Mouse (Mus musculus) layer of hippocampus, postnatal 14 days (tissue): ENCODE measurements around the gene Ccdc38. TPM values are rescaled to one million over a fixed set of nuclear protein-coding genes. Genes with fewer than 3 reads are reported as not detected.
"Not testable (repeated sequence)": the region's sequence is repeated elsewhere in the genome, so short reads cannot be mapped to it uniquely, and the experiment has no call there.

Experiments used
- DNase-seq, 2 experiments: peaks; one replicate each; pipeline ENCODE4 v3.0.0; 2021 to 2022; ENCODE audit warnings: low spot score in 2 of 2, mixed read lengths in 1 of 2
- total RNA-seq, 2 experiments: library from RNA; stranded (reverse); gene quantifications; 2 replicates each; pipeline ENCODE4 v1.2.3; 2021

Ccdc38 gene
- total RNA-seq, 2 experiments from 2014 or later: not detected

GRCm38 (mm10) chr10:93548991-93549390 lies 8.6 kb downstream of the Ccdc38 start:
- DNase-seq: peak; percentile 55 to 77

- DNase-seq: no peak
Observed at GRCm38 (mm10) chr10:93549821-93550220, 9.4 kb downstream of the Ccdc38 start.

- no peak for DNase-seq
Observed at GRCm38 (mm10) chr10:93552596-93552995, 12.2 kb downstream of the Ccdc38 start.

- DNase-seq: not testable (repeated sequence)
Observed at GRCm38 (mm10) chr10:93557971-93558370, 17.5 kb downstream of the Ccdc38 start.

GRCm38 (mm10) chr10:93559786-93560185 lies 19.4 kb downstream of the Ccdc38 start:
- no peak for DNase-seq

- no peak for DNase-seq
Observed at GRCm38 (mm10) chr10:93564518-93565090, 24.2 kb downstream of the Ccdc38 start.

GRCm38 (mm10) chr10:93567066-93567465 lies 26.6 kb downstream of the Ccdc38 start:
- DNase-seq: no peak

- DNase-seq: no peak
Observed at GRCm38 (mm10) chr10:93567841-93568566, 27.6 kb downstream of the Ccdc38 start.

- no peak for DNase-seq
Observed at GRCm38 (mm10) chr10:93568671-93569070, 28.2 kb downstream of the Ccdc38 start.

- DNase-seq: no peak
Observed at GRCm38 (mm10) chr10:93572209-93572608, 31.8 kb downstream of the Ccdc38 start.

- no peak for DNase-seq
Observed at GRCm38 (mm10) chr10:93574966-93575365, 34.5 kb downstream of the Ccdc38 start.

GRCm38 (mm10) chr10:93575960-93576359 lies 35.5 kb downstream of the Ccdc38 start:
- no peak for DNase-seq

GRCm38 (mm10) chr10:93577271-93577886 lies 36.9 kb downstream of the Ccdc38 start:
- peak; percentile 61 to 78 for DNase-seq

- no peak for DNase-seq
Observed at GRCm38 (mm10) chr10:93588796-93589195, 48.4 kb downstream of the Ccdc38 start.

GRCm38 (mm10) chr10:93589281-93589848 lies 48.9 kb downstream of the Ccdc38 start, which contains the start of gene Snrpf:
Gene Snrpf (minus strand): TSS chr10:93589706.
- DNase-seq: peak; percentile 96

- no peak for DNase-seq
Observed at GRCm38 (mm10) chr10:93592456-93592855, 52.0 kb downstream of the Ccdc38 start.

GRCm38 (mm10) chr10:93594022-93594482 lies 53.6 kb downstream of the Ccdc38 start:
- peak; percentile 82 to 90 for DNase-seq

- no peak for DNase-seq
Observed at GRCm38 (mm10) chr10:93595831-93596230, 55.4 kb downstream of the Ccdc38 start.

- no peak for DNase-seq
Observed at GRCm38 (mm10) chr10:93596641-93597040, 56.2 kb downstream of the Ccdc38 start.

GRCm38 (mm10) chr10:93602309-93602708 lies 61.9 kb downstream of the Ccdc38 start:
- DNase-seq: no peak

GRCm38 (mm10) chr10:93603256-93603655 lies 62.8 kb downstream of the Ccdc38 start:
- no peak for DNase-seq

GRCm38 (mm10) chr10:93606326-93606725 lies 65.9 kb downstream of the Ccdc38 start:
- DNase-seq: no peak
